Mouse (Mus musculus): ENCODE measurements around the gene Rhobtb1.

Gene Rhobtb1

GRCm38 (mm10) chr10:69246762-69247161, 95.5 kb downstream of the Rhobtb1 start:
- DNase-seq (ENCODE audit: low read depth, low spot score): no peak

GRCm38 (mm10) chr10:69247311-69248033, 96.2 kb downstream of the Rhobtb1 start:
- no peak for DNase-seq (ENCODE audit: low read depth, low spot score)

GRCm38 (mm10) chr10:69248261-69249160, 97.3 kb downstream of the Rhobtb1 start:
- DNase-seq (ENCODE audit: low read depth, low spot score): no peak

DNA sequence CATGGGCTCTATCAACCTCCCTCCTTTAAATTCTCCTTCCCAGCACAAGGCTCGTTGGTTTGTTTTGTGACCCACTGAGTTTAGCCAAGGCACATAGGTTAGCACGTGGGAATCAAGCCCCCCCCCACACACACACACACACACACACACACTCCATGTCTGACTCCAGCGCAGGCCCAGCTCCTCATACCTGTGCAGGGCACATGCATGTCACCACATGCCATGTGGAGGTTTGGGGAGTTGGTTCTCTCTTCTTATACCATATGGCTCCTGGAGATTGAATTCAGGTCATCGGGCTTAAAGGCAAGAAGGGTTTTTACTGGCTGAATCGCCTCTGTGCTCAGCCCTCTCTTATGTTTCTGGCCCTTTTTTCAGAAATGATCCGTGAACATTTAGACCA, 100.0 kb downstream of the Rhobtb1 start:
- DNase-seq (ENCODE audit: low read depth, low spot score): no peak

DNA sequence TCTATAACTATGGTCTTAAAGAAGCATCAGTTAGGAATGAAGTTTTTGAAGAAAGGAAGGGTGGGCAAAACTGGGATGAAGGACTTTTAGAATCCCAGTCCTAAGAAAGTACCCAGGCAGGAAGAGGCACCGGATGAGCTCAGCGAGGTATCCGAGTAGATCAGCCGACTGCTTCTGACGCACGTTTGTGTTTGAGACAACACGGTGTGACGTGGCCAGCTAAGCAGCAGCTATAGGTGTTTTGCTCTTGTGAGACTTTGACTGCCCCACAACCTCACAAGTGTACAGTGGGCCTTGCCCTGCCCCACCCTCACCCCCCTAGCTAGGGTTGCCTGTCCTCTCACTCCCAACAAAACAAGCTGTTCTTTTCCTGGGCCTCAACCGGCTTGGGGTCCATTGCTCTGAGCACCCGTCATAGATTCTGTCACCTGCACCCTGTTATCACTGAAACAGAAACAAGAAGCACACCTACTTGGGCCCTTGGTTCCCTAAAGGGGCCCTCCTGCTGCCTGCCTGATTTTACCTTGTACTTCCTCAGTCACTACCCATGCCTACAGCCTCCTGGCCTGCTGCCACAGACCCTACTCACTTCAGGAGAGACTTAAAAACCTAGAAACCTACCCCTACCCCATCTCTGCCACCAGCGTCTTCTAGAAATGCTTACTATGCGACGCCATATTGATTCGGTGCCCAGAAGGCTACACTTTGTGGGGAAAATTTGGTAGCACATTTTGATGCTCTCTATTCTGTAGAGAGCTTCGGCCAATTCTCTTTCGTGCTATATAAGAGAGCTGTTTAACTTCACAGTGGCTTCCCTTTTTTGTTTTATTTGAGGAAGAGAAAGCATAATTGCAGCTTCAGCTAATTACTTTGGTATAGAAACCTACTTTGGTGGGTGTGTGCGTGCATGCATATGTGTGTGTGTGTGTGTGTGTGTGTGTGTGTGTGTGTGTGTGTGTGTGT, 101.2 kb downstream of the Rhobtb1 start:
- DNase-seq (ENCODE audit: low read depth, low spot score): no peak

DNA sequence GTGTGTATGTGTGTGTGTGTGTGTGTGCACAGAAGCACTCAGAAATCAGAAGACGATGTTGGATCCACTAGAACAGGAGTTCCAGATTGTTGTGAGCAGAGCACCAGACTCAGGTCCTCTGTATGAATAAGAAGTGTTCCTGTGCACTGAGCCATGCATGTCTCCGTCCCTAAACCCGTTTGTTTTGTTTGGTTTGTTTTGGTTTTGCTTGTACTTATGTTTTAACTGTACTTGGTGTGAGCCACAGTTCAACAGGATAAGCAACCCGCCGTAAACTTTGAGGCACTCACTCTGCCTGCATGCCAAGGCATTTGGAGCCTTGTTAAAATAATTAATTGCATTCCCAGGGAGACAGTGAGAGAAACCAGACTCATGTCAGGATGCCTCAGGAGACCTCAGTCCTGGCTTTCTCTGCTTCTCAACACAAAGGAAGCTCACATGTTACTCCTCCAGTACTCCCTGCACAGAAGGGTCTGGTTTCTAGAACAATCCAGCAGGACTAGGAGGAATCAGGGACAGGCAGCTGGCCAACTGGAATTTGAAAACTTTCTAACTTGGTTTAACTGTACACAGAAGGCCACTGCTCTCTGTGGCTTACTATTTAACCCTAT, 101.9 kb downstream of the Rhobtb1 start:
- DNase-seq (ENCODE audit: low read depth, low spot score): no peak

DNA sequence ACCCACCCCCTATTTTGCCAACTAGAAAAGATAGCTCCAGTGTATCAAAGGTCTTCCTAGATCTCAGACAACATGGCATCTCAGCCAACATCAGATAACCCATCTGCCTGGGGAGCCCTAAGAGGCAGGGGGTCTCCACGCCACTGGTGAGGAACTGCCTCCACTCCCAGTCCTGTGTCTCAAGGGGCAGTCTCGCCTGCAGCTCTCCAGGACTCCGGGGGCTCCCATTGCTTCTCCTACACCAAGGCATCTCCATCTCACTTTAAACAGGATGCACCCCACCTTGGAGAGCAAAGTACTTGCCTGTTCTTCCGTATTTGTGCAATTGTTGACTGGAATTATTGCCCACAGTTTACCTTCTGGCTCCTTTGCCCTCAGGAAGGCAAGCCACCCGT, 102.4 kb downstream of the Rhobtb1 start:
- DNase-seq (ENCODE audit: low read depth, low spot score): no peak

- DNase-seq (ENCODE audit: low read depth, low spot score): no peak
These were observed 103.2 kb downstream of the Rhobtb1 start for GRCm38 (mm10) chr10:69254390-69254847.

- no peak for DNase-seq (ENCODE audit: low read depth, low spot score)
These were observed 104.4 kb downstream of the Rhobtb1 start for GRCm38 (mm10) chr10:69255594-69255993.

DNA sequence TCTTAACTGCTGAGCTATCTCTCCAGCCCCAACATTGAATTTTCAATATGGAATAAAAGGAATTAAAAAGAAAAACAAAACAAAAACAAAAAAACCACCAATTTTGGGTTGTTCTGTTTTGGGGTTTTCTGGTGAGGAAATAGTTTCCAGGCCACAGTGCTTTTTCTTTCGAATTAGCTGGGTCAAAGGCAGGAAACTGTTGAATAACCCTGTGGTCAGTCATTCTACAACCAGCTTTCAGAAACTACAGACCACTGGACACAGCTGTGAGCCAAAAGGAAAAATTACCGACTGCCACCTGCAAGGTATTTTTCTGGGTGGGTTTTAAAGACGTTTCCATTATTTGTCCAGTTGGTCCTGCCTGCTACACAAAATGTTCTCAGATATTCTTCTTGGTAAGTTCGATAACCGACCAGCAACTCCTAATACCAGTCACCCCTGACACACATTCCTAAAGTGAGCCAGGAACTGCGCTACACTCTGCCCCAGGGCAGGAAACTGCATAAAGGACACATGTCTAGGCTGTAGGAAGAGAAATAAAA, 106.4 kb downstream of the Rhobtb1 start:
- no peak for DNase-seq (ENCODE audit: low read depth, low spot score)

DNA sequence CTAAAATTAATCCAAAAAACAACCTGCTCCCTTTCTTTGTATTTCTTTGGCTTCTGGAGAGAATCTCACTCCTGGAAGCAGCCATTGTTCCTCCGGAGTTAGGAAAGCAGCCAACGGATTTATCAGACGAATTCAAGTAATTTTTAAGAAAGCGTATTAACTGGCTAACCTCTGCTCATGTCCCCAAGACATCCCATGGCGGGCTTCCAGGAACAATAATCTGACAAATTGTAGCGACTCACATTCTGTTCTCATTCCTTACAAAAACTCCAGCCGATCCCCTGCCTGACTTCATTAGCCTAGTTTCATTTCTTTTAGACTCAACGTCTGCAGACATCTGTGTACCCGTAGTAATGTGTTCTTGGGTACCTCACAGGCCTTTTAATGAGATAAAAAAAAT, 107.4 kb downstream of the Rhobtb1 start:
- DNase-seq (ENCODE audit: low read depth, low spot score): no peak

GRCm38 (mm10) chr10:69259161-69259560, 107.9 kb downstream of the Rhobtb1 start:
- no peak for DNase-seq (ENCODE audit: low read depth, low spot score)

- DNase-seq (ENCODE audit: low read depth, low spot score): no peak
These were observed 108.7 kb downstream of the Rhobtb1 start for GRCm38 (mm10) chr10:69259929-69260328.

GRCm38 (mm10) chr10:69262918-69263822, 111.9 kb downstream of the Rhobtb1 start:
- no peak for DNase-seq (ENCODE audit: low read depth, low spot score)

DNA sequence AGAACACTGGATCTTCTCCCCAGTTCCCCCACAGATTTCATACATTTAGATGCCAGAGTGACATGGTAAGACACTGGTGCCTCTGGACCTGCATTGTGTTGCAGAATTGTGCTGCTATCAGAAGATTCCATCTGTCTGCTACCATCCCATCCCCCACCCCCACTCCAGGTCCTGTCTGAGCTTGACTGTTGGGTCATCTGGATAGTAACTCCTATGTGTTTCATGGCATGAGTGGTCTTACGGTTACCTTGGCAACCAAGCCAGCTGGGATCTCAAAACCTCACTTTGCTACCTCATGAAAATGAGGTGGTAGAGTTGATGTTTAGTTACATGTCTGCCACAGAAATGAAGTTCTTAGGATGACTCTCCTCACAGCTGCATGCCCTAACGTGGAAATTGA, 112.7 kb downstream of the Rhobtb1 start:
- no peak for DNase-seq (ENCODE audit: low read depth, low spot score)

- no peak for DNase-seq (ENCODE audit: low read depth, low spot score)
These were observed 114.2 kb downstream of the Rhobtb1 start for GRCm38 (mm10) chr10:69265421-69265820.

- DNase-seq (ENCODE audit: low read depth, low spot score): no peak
These were observed 116.9 kb downstream of the Rhobtb1 start for GRCm38 (mm10) chr10:69268061-69268643.

DNA sequence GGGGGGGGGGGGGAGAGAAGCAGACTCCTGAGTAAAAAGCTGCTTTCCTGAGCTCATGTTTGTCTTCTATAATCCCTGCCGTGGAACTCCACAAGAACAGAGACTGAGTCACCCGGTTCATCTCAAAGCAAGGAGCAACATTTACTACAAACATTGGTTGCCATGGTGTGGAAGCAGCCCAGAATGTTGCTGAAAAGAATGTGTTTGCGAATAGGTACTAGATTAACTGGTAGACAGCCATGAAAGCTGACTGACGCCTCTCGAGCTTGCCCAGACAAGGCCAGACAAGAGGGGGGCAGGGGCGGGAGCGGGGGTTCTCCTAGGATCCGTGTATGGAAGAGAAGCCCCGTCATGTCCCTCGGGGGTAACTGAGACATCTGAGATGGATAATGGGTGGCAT, 120.2 kb downstream of the Rhobtb1 start:
- DNase-seq (ENCODE audit: low read depth, low spot score): no peak

DNA sequence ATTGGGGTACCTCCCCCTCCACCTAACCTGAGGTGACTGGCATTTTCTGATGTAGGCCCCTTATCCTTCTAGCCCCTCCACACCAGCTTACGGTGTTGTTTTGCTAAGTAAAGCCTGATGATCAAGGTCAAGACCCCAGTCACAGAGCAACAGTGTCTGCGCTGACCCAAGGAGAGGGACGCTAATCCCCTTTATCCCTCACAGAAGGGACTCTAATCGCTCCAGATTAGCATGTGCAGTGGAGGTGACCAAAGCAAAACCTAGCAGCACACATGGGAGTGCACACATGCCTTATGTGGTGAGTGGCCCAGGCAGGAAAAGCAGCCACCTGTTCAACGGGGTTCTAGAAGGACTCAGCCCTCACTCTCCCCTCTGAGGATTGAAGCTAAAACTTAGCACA, 123.0 kb downstream of the Rhobtb1 start:
- DNase-seq (ENCODE audit: low read depth, low spot score): peak; percentile 82
